Mouse (Mus musculus): ENCODE results near the gene 2810459M11Rik.

2810459M11Rik gene

GRCm38 (mm10) chr1:86053198-86053921 is 7.7 kb downstream of the 2810459M11Rik start:
- no peak for DNase-seq (ENCODE audit: low spot score in 2 of 2)

GRCm38 (mm10) chr1:86054943-86055342 is 9.3 kb downstream of the 2810459M11Rik start:
- no peak for DNase-seq (ENCODE audit: low spot score in 2 of 2)

DNA sequence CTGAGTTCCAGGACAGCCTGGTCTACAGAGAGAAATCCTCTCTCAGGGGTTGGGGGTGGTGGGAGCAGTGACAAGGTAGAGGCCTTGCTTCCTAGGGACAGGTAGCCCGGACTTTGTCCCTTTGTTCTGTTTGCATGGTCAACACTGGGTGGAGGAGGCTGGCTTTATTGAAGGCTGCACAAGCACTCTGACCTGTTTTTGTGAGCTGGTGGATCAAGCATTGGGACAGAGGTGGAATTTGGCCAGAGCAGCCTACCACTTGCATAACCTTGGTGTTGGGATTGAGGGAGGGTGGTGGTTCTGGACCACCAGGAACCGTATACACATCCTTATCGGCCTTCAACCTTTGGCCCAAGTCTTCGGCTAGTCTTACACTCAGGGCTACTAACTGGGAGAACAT is 10.6 kb downstream of the 2810459M11Rik start:
- DNase-seq (ENCODE audit: low spot score in 2 of 2) = no peak

DNA sequence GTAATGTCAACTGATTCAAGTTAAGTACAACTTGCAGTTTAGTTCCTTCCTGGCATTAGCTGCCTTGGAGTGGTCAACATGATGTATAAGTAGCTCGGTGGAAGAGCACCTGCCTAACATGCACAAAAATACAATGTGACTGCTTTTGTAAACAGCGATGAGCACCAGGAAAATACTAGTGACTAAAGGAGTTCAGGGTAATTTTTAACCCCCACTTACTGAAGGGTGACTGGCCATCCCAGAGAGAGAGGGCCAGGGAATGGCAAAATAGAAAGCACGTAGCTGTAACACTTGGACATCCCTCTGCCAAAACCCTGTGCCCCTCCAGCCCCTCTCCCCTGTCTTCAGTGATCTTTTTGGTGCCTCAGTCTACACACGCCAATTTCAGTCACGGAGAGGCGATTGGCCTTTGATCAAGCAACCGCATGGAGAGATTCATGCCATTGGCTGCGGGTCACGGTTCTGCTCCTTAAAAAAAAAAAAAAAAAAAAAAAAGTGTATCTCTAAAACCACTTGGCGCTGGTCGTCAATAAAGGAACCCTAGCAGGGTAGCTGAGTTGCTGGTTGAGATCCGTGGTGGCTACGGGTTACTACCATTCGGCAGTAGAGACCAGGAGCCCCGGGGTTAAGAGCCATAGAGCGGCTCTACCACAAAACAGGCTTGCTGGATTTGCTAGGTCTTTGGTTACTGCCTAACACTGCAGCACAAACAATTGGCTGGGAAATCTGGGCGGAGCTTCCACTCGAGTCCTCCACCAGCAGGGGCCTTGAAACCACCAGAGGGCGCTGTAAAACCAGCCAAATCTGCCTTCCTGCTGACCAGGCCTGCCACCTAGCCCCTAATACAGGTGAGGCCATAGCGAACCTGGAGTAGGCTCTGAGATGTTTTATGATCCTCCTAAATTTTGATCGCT is 13.4 kb downstream of the 2810459M11Rik start:
- peak; percentile 89 to 96 for DNase-seq (ENCODE audit: low spot score in 2 of 2)

DNA sequence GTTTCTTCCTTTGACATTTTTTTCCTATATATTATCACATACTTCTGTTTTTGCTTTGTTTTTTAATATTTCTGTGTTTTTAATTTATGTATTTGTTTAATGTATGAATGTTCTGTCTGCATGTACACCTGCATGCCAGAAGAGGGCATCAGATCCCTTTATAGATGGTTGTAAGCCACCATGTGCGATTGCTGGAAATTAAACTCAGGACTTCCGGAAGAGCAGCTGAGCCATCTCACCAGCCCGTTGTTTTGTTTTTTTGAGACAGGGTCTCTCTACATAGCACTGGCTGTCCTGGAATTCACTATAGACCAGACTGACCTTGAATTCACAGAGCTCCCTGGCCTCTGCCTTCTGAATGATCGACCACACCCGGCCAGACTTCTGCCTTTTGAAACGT is 16.9 kb downstream of the 2810459M11Rik start:
- DNase-seq (ENCODE audit: low spot score in 2 of 2) = no peak

DNA sequence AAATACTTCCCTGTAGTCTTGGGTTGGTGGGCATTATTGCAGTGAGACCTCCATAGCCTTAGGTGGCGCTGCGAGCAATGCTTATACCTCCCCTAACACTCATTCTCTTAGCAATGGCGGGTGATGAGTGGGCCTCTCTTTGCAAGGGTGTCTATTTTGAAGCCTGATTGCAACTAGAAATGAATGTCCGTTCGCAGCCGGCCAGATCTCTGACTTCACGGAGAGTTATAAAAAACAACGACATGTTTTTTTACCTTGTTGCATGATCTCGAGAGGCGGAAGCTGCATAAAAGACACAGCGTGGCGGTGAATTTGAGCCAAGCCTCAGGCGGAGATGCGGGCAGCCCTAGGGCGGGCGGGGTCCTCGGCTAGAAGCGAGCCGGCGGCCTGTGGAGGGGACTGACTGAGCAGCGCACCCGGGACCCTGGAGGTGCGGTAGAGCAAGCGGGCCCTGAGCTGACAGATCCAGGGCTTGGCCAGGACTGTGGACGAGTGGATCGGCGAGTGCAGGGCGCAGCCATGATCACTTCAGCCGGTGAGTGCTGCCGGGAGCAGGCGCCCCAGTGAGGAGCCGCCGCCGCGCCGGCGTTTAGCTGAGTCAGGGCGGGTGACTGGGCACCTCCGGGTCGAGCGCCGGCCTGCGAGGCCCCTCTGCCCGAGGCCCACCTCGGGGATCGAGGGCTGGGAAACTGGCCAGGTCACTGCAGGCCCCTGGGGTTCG is 18.8 kb downstream of the 2810459M11Rik start, which contains the start of gene Psmd1:
Gene Psmd1 (plus strand): TSS at position 117 of the 721 bp plus-strand sequence.
- peak; percentile 91 to 96 for DNase-seq (ENCODE audit: low spot score in 2 of 2)

GRCm38 (mm10) chr1:86076565-86076964 is 30.9 kb downstream of the 2810459M11Rik start:
- DNase-seq (ENCODE audit: low spot score in 2 of 2) = no peak

GRCm38 (mm10) chr1:86094413-86094812 is 48.8 kb downstream of the 2810459M11Rik start:
- no peak for DNase-seq (ENCODE audit: low spot score in 2 of 2)

DNA sequence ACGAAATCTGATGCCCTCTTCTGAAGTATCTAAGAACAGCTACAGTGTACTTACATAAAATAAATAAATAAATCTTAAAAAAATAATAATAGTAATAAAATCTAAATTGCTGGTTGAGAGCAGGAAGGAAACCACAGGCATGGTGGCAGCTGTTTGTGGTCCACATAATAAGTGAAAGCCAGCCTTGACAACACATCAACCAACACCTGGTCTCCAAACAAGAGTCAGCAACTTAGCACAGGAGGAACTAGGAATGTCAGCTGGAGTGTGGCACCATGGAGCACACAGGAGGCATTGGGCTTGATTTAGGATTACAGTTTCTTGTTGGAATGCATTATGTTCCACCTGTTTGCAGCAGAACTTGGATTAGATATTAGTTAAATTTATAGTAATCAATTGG is 59.4 kb downstream of the 2810459M11Rik start:
- DNase-seq (ENCODE audit: low spot score in 2 of 2) = no peak
